Mouse (Mus musculus): Measurements from ENCODE around the gene Rpain.
A peak's percentile ranks its signal among the peaks of the same experiment; 100 is the strongest.

Rpain gene

GRCm38 (mm10) chr11:71001167-71001566 lies 31.2 kb downstream of the Rpain start:
- DNase-seq (ENCODE audit: low read depth) = no peak

- peak; percentile 44 for DNase-seq (ENCODE audit: low read depth)
Measured at GRCm38 (mm10) chr11:71003611-71004315, 33.8 kb downstream of the Rpain start.

- DNase-seq (ENCODE audit: low read depth) = peak; percentile 98
Measured at GRCm38 (mm10) chr11:71004316-71004773, 34.3 kb downstream of the Rpain start, which contains the start of gene Dhx33. Gene Dhx33 (minus strand): TSS chr11:71004437.

GRCm38 (mm10) chr11:71005046-71005445 lies 35.0 kb downstream of the Rpain start:
- DNase-seq (ENCODE audit: low read depth) = no peak

- DNase-seq (ENCODE audit: low read depth) = no peak
Measured at GRCm38 (mm10) chr11:71007026-71007425, 37.0 kb downstream of the Rpain start.

- no peak for DNase-seq (ENCODE audit: low read depth)
Measured at GRCm38 (mm10) chr11:71007831-71008230, 37.8 kb downstream of the Rpain start.

- DNase-seq (ENCODE audit: low read depth) = no peak
Measured at GRCm38 (mm10) chr11:71008321-71008720, 38.3 kb downstream of the Rpain start.

GRCm38 (mm10) chr11:71012743-71013142 lies 42.7 kb downstream of the Rpain start:
- DNase-seq (ENCODE audit: low read depth) = no peak

GRCm38 (mm10) chr11:71017051-71017450 lies 47.0 kb downstream of the Rpain start:
- DNase-seq (ENCODE audit: low read depth) = no peak

- peak; percentile 9 for DNase-seq (ENCODE audit: low read depth)
Measured at GRCm38 (mm10) chr11:71018416-71019200, 48.6 kb downstream of the Rpain start.

GRCm38 (mm10) chr11:71019201-71020068 lies 49.4 kb downstream of the Rpain start, which contains the start of the genes Mis12 and Derl2:
Gene Mis12 (plus strand): TSS chr11:71019611.
Gene Derl2 (minus strand): TSS chr11:71019841.
- DNase-seq (ENCODE audit: low read depth) = peak; percentile 97
